Mouse (Mus musculus): Measurements from ENCODE around the gene Gm3558. TPM values are rescaled to one million over a fixed set of nuclear protein-coding genes. Genes with fewer than 3 reads are reported as not detected.
"Not testable (repeated sequence)": the region's sequence is repeated elsewhere in the genome, so short reads cannot be mapped to it uniquely, and the experiment has no call there.

Gm3558 gene
- polyA plus RNA-seq (2012; ENCODE audit: insufficient read depth, low replicate concordance), result not detected in 2 replicates

- not testable (repeated sequence) for H3K4me3 ChIP-seq (replicated peaks); H3K27me3 ChIP-seq (replicated peaks); H3K36me3 ChIP-seq (replicated peaks; ENCODE audit: low read length); H3K9me3 ChIP-seq; H3K4me1 ChIP-seq
Measured at GRCm38 (mm10) chr14:7568382-7568781, at the start of gene Gm3558. Gene Gm3558, minus strand, starts transcription at chr14:7568566.

- H3K4me1 ChIP-seq; H3K9me3 ChIP-seq; H3K27me3 ChIP-seq (replicated peaks); H3K36me3 ChIP-seq (replicated peaks; ENCODE audit: low read length); H3K4me3 ChIP-seq (replicated peaks): not testable (repeated sequence)
Measured at GRCm38 (mm10) chr14:7595492-7595891, 27.1 kb upstream of the Gm3558 start, which contains the start of gene Gm10338. Gene Gm10338, minus strand, starts transcription at chr14:7595592.

- not testable (repeated sequence) for H3K4me1 ChIP-seq; H3K9me3 ChIP-seq; H3K27me3 ChIP-seq (replicated peaks); H3K36me3 ChIP-seq (replicated peaks; ENCODE audit: low read length); H3K4me3 ChIP-seq (replicated peaks)
Measured at GRCm38 (mm10) chr14:7567890-7568289, 476 bp downstream of the Gm3558 start.

- not testable (repeated sequence) for H3K4me1 ChIP-seq; H3K27me3 ChIP-seq (replicated peaks); H3K9me3 ChIP-seq; H3K4me3 ChIP-seq (replicated peaks); H3K36me3 ChIP-seq (replicated peaks; ENCODE audit: low read length)
Measured at GRCm38 (mm10) chr14:7567266-7567665, 1.1 kb downstream of the Gm3558 start.

Other genes starting within 250 kb of the Gm3558 start
- gene Gm5797, start 236.2 kb downstream of the Gm3558 start, polyA plus RNA-seq (2012; ENCODE audit: insufficient read depth, low replicate concordance), result not detected in 2 replicates
- gene Gm8374, start 203.4 kb downstream of the Gm3558 start, polyA plus RNA-seq (2012; ENCODE audit: insufficient read depth, low replicate concordance), result not detected in 2 replicates
- not detected in 2 replicates for gene Gm3755, start 117.6 kb downstream of the Gm3558 start, polyA plus RNA-seq (2012; ENCODE audit: insufficient read depth, low replicate concordance)
- gene Gm3752, start 84.8 kb downstream of the Gm3558 start, polyA plus RNA-seq (2012; ENCODE audit: insufficient read depth, low replicate concordance), result not detected in 2 replicates
- not detected in 2 replicates for gene Gm10338, start 27.0 kb upstream of the Gm3558 start, polyA plus RNA-seq (2012; ENCODE audit: insufficient read depth, low replicate concordance)
- not detected in 2 replicates for gene Gm10128, start 75.4 kb upstream of the Gm3558 start, polyA plus RNA-seq (2012; ENCODE audit: insufficient read depth, low replicate concordance)
- not detected in 2 replicates for gene Gm26661, start 223.0 kb upstream of the Gm3558 start, polyA plus RNA-seq (2012; ENCODE audit: insufficient read depth, low replicate concordance)
- 0.17 and 4.2 TPM in 2 replicates for gene Flnb, start 249.4 kb upstream of the Gm3558 start, polyA plus RNA-seq (2012; ENCODE audit: insufficient read depth, low replicate concordance)

All from megakaryocyte, embryonic 14.5 days (primary cell).